In the genomic region with DNA sequence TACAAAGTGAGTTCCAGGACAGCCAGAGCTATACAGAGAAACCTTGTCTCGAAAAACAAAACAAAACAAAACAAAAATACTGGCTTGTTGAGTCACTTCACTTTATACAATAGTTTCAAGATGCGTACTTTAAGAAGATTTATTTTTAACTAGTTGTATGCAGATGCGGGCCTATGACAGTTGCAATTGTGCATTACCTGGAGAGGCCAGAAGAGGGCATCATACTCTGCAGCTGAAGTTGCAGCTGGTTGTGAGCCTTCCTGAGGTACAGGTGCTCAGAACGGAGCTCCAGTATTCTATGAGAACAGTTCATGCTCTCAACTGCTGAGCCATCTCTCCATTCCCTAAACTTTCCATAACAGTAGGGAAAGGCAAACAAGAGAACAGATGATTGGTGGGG, we compare ENCODE assay signal across 18 mouse cellular contexts.
A peak's percentile ranks its signal among the peaks of the same experiment; 100 is the strongest.
DNase-seq lines count a peak whose midpoint lies in the region; ATAC-seq and TF ChIP-seq lines count a peak whose summit lies in the region.
"Had no signal": no experiment of that assay in that cellular context is flagged by ENCODE, and none has a peak within 500 bp of the region (broad histone marks: within the 10 kb centered on the region; RNA-seq: fewer than 3 reads in every experiment).

No protein-coding gene starts in this region.

- TF ChIP-seq RAD21 in CH12.LX (IDR thresholded peaks at IDR 0.05; ENCODE audit: low read depth, low read length) = no peak

- H3K4me1 ChIP-seq in forebrain, postnatal 0 days (ENCODE audit: insufficient read depth) = no peaks in the 10 kb centered on the region
- H3K4me1 ChIP-seq in forebrain, embryonic 14.5 days (ENCODE audit: control insufficient read depth, insufficient read depth, low read length) = 0 out of 2 replicates have a peak, but pooled peaks cover 2% of the 10 kb centered on the region
- no peaks in the 10 kb centered on the region for H3K4me1 ChIP-seq in liver, adult 2 months (ENCODE audit: control insufficient read depth, insufficient read depth, low read length)
- no peaks in the 10 kb centered on the region for H3K4me1 ChIP-seq in liver, embryonic 11.5 days (replicated peaks; ENCODE audit: control insufficient read depth, insufficient read depth, low read length)
- no peaks in the 10 kb centered on the region for H3K4me1 ChIP-seq in CH12.LX (ENCODE audit: control insufficient read depth in 1 of 2, insufficient read depth in 2 of 2)
- H3K4me1 ChIP-seq: heart, embryonic 10.5 days; limb, embryonic 13.5 days had no signal

- H3K9me3 ChIP-seq in forebrain, postnatal 0 days (ENCODE audit: low read length) = no peaks in the 10 kb centered on the region
- no peaks in the 10 kb centered on the region for H3K9me3 ChIP-seq in forebrain, embryonic 14.5 days (replicated peaks; ENCODE audit: control insufficient read depth, low read length)
- H3K9me3 ChIP-seq in liver, embryonic 11.5 days (ENCODE audit: control insufficient read depth, low read length) = no peaks in the 10 kb centered on the region
- peaks cover 5% of the 10 kb centered on the region for H3K9me3 ChIP-seq in CH12.LX (replicated peaks; ENCODE audit: low read length)
- H3K9me3 ChIP-seq: forebrain, embryonic 12.5 days; heart, embryonic 10.5 days; limb, embryonic 13.5 days had no signal

- no peaks in the 10 kb centered on the region for H3K79me2 ChIP-seq in liver, adult 2 months (ENCODE audit: control insufficient read depth, insufficient read depth, low read length)
- H3K79me2 ChIP-seq in CH12.LX (replicated peaks; ENCODE audit: control insufficient read depth, extremely low read depth, insufficient read depth, poor library complexity, severe bottlenecking) = no peaks in the 10 kb centered on the region

- ATAC-seq in forebrain, postnatal 0 days = no peak
- no peak for ATAC-seq in forebrain, embryonic 14.5 days
- no peak for ATAC-seq in liver, embryonic 11.5 days (replicated peaks; ENCODE audit: low FRiP score)
- ATAC-seq: inflammation-experienced regulatory T-cells, adult 6 months had no signal

- no peak overlapping the region for H3K4me3 ChIP-seq in forebrain, postnatal 0 days (ENCODE audit: low read depth, low read length)
- H3K4me3 ChIP-seq in forebrain, embryonic 14.5 days (ENCODE audit: low read depth, low read length) = no peak overlapping the region
- no peak overlapping the region for H3K4me3 ChIP-seq in liver, adult 2 months (ENCODE audit: insufficient read depth, low read depth, low read length)
- H3K4me3 ChIP-seq in liver, embryonic 11.5 days (ENCODE audit: low read depth, low read length) = no peak overlapping the region
- no peak overlapping the region for H3K4me3 ChIP-seq in CH12.LX (replicated peaks in 1 of 3; ENCODE audit: low read depth in 2 of 3, low read length in 2 of 3, poor library complexity in 1 of 3)
- H3K4me3 ChIP-seq: forebrain, embryonic 12.5 days; heart, embryonic 10.5 days; limb, embryonic 13.5 days had no signal

- dilution Hi-C loops in CH12.LX (cut with MboI; ENCODE audit: extremely low pct_ligation_motif_present, extremely low pct_unique_long_range_greater_than_20kb, low sequenced_read_pairs) = no loop called here

- no peaks in the 10 kb centered on the region for H3K27me3 ChIP-seq in forebrain, postnatal 0 days (ENCODE audit: insufficient read depth, low read length)
- H3K27me3 ChIP-seq in forebrain, embryonic 14.5 days (replicated peaks; ENCODE audit: control insufficient read depth, insufficient read depth, low read length) = no peaks in the 10 kb centered on the region
- H3K27me3 ChIP-seq in liver, adult 2 months (ENCODE audit: control insufficient read depth, insufficient read depth, low read length) = no peaks in the 10 kb centered on the region
- H3K27me3 ChIP-seq in liver, embryonic 11.5 days (replicated peaks; ENCODE audit: control insufficient read depth, insufficient read depth, low read length) = no peaks in the 10 kb centered on the region
- H3K27me3 ChIP-seq in CH12.LX (replicated peaks) = peaks cover 41% of the 10 kb centered on the region
- H3K27me3 ChIP-seq: forebrain, embryonic 12.5 days; limb, embryonic 13.5 days had no signal

- no peak overlapping the region for H3K27ac ChIP-seq in forebrain, postnatal 0 days (ENCODE audit: low read depth, low read length)
- H3K27ac ChIP-seq in forebrain, embryonic 14.5 days (ENCODE audit: low read depth, low read length) = no peak overlapping the region
- no peak overlapping the region for H3K27ac ChIP-seq in liver, adult 2 months (replicated peaks; ENCODE audit: insufficient read depth, low read depth, low read length)
- H3K27ac ChIP-seq in liver, embryonic 11.5 days (ENCODE audit: low read depth, low read length) = no peak overlapping the region
- H3K27ac ChIP-seq in CH12.LX (ENCODE audit: insufficient read depth, low read depth) = no peak overlapping the region
- H3K27ac ChIP-seq: forebrain, embryonic 12.5 days; heart, embryonic 10.5 days; limb, embryonic 13.5 days had no signal

- WGBS in forebrain, postnatal 0 days = 84% methylated on average over 4 of the region's 4 CpGs
- WGBS in forebrain, embryonic 14.5 days = 84% methylated on average over 4 of the region's 4 CpGs
- 74% methylated on average over 4 of the region's 4 CpGs for WGBS in liver, adult 2 months
- 71% methylated on average over 4 of the region's 4 CpGs for WGBS in liver, embryonic 11.5 days

- in situ Hi-C loops in CH12.LX (cut with MboI; ENCODE audit: low pct_ligation_motif_present, low pct_unique_long_range_greater_than_20kb, low sequenced_read_pairs) = no loop called here

- DNase-seq in forebrain, postnatal 0 days = no peak
- no peak for DNase-seq in forebrain, embryonic 14.5 days (ENCODE audit: low spot score)
- DNase-seq in liver, adult 2 months (ENCODE audit: extremely low read depth, low read depth, low spot score) = peak; percentile 5
- DNase-seq in liver, embryonic 11.5 days (ENCODE audit: low spot score) = no peak
- DNase-seq in CH12.LX (ENCODE audit: extremely low read depth) (peak; percentile 26), ZHBTc4 (ENCODE audit: low read depth, low spot score) (peak; percentile 75)
- DNase-seq in right cerebral cortex, postnatal 10 days (ENCODE audit: low spot score in 2 of 2) = no peak
- no peak for DNase-seq in kidney, postnatal 4 days
- DNase-seq: adrenal gland, adult 8-10 months; B cell, adult 2 months; gastrocnemius, postnatal 14 days; layer of hippocampus, postnatal 36 days; lung, postnatal 36 days; midbrain, embryonic 14.5 days had no signal

- TF ChIP-seq POLR2A in liver, adult 2 months (IDR thresholded peaks at IDR 0.05; ENCODE audit: extremely low read depth, insufficient read depth, low read length) = no peak
- TF ChIP-seq POLR2A in CH12.LX (IDR thresholded peaks at IDR 0.05; ENCODE audit: low read depth, low read length) = no peak

- H3K36me3 ChIP-seq in forebrain, postnatal 0 days (ENCODE audit: insufficient read depth) = no peaks in the 10 kb centered on the region
- no peaks in the 10 kb centered on the region for H3K36me3 ChIP-seq in forebrain, embryonic 14.5 days (ENCODE audit: control insufficient read depth, insufficient read depth, low read length)
- no peaks in the 10 kb centered on the region for H3K36me3 ChIP-seq in liver, adult 2 months (ENCODE audit: control insufficient read depth, insufficient read depth, low read length)
- no peaks in the 10 kb centered on the region for H3K36me3 ChIP-seq in liver, embryonic 11.5 days (ENCODE audit: control insufficient read depth, insufficient read depth, low read length)
- no peaks in the 10 kb centered on the region for H3K36me3 ChIP-seq in CH12.LX (replicated peaks in 1 of 2; ENCODE audit: control insufficient read depth in 1 of 2, insufficient read depth in 1 of 2, low read length in 1 of 2)
- H3K36me3 ChIP-seq: forebrain, embryonic 12.5 days; heart, embryonic 10.5 days; limb, embryonic 13.5 days had no signal

- peak; percentile 43 for TF ChIP-seq CTCF in forebrain, postnatal 0 days (IDR thresholded peaks at IDR 0.05; ENCODE audit: low read depth)
- TF ChIP-seq CTCF in liver, adult 2 months (IDR thresholded peaks at IDR 0.05; ENCODE audit: low read depth, low read length) = peak; percentile 23; the same call in 1 of the 2 replicates
- TF ChIP-seq CTCF in CH12.LX (conservative IDR thresholded peaks at IDR 0.05 in 1 of 2, IDR thresholded peaks at IDR 0.05 in 1 of 2; ENCODE audit: low read depth in 2 of 2, low read length in 2 of 2) = peak; percentile 21 to 42; a peak in 3 of 4 replicates

- H3K4me2 ChIP-seq in forebrain, postnatal 0 days (ENCODE audit: low read depth) = no peak overlapping the region
- H3K4me2 ChIP-seq in forebrain, embryonic 14.5 days (ENCODE audit: low read length) = no peak overlapping the region
- H3K4me2 ChIP-seq in liver, embryonic 11.5 days = no peak overlapping the region
- no peak overlapping the region for H3K4me2 ChIP-seq in CH12.LX (ENCODE audit: insufficient read depth, low read depth, poor library complexity, severe bottlenecking)
- H3K4me2 ChIP-seq: forebrain, embryonic 12.5 days; limb, embryonic 13.5 days had no signal

- TF ChIP-seq EP300 in CH12.LX (IDR thresholded peaks at IDR 0.05; ENCODE audit: low read length) = no peak

- H3K9ac ChIP-seq in forebrain, postnatal 0 days = no peak overlapping the region
- H3K9ac ChIP-seq in forebrain, embryonic 14.5 days (ENCODE audit: low read length) = no peak overlapping the region
- H3K9ac ChIP-seq in liver, adult 2 months (ENCODE audit: low read depth, low read length) = no peak overlapping the region
- no peak overlapping the region for H3K9ac ChIP-seq in liver, embryonic 11.5 days (ENCODE audit: low read depth, low read length)
- H3K9ac ChIP-seq in CH12.LX (ENCODE audit: insufficient read depth, low read depth) = no peak overlapping the region
- H3K9ac ChIP-seq: forebrain, embryonic 12.5 days; limb, embryonic 13.5 days had no signal

TF ChIP-seq in CH12.LX, 34 proteins besides CTCF, POLR2A, EP300 and RAD21:
- no peak for TF ChIP-seq USF2 (conservative IDR thresholded peaks at IDR 0.05; ENCODE audit: low read depth, low read length)
- no peak for TF ChIP-seq NELFE (IDR thresholded peaks at IDR 0.05; ENCODE audit: low read depth, low read length)
- TF ChIP-seq UBTF (IDR thresholded peaks at IDR 0.05; ENCODE audit: low read depth, low read length) = no peak

Comparison
In these comparisons a context has a peak if more than half of its experiments do, and no peak if none do; other contexts are left out.
1. DNase-seq: peak in liver, adult 2 months (single experiment), CH12.LX (single experiment) and ZHBTc4 (single experiment); none in forebrain, postnatal 0 days (single experiment), forebrain, embryonic 14.5 days (single experiment), liver, embryonic 11.5 days (single experiment), right cerebral cortex, postnatal 10 days (0 of 2) and kidney, postnatal 4 days (0 of 2).
2. Peak in every context shown above with its lines, with median percentiles within 50 percentile points of each other: CTCF ChIP-seq.